Mouse (Mus musculus) hindbrain, embryonic 16.5 days (tissue): Measurements from ENCODE around the gene Ppil4. TPM values are rescaled to one million over a fixed set of nuclear protein-coding genes. Genes with fewer than 3 reads are reported as not detected.

ENCODE experiments used
- ATAC-seq: fragments of 200-750 bp; cut with Nextera tagmentation; 2 replicates; pipeline ENCODE4 v1.8.0; 2017; ENCODE audit warnings: moderate TSS enrichment, moderate library complexity
- H3K27ac ChIP-seq: fragments of 300-500 bp; sonication (generic); 2 replicates; pipeline ENCODE4 v1.5.1; 2014; ENCODE audit warnings: low read depth, mild to moderate bottlenecking, control low read depth, low read length, moderate library complexity
- H3K27me3 ChIP-seq: fragments of 300-500 bp; sonication (generic); replicated peaks from 2 replicates; pipeline ENCODE4 v1.6.1; 2014; ENCODE audit warnings: low read length; ENCODE audit not compliant: control insufficient read depth, insufficient read depth
- H3K36me3 ChIP-seq: fragments of 300-500 bp; sonication (generic); 2 replicates; pipeline ENCODE4 v1.6.1; 2014; ENCODE audit warnings: mild to moderate bottlenecking, low read length, moderate library complexity, mixed read lengths; ENCODE audit not compliant: control insufficient read depth, insufficient read depth
- H3K4me1 ChIP-seq: fragments of 300-500 bp; sonication (generic); 2 replicates; pipeline ENCODE4 v1.6.1; 2014; ENCODE audit warnings: low read depth, low read length; ENCODE audit not compliant: control insufficient read depth, insufficient read depth
- H3K4me2 ChIP-seq: fragments of 300-500 bp; sonication (generic); 2 replicates; pipeline ENCODE4 v1.6.1; 2014; ENCODE audit warnings: mild to moderate bottlenecking, low read length, control low read depth, moderate library complexity
- H3K4me3 ChIP-seq: fragments of 300-500 bp; sonication (generic); 2 replicates; pipeline ENCODE4 v1.5.1; 2014; ENCODE audit warnings: mild to moderate bottlenecking, low read length, control low read depth, moderate library complexity
- H3K9ac ChIP-seq: fragments of 300-500 bp; sonication (generic); 2 replicates; pipeline ENCODE4 v1.6.1; 2014; ENCODE audit warnings: low read depth, mild to moderate bottlenecking, control low read depth, low read length, moderate library complexity
- H3K9me3 ChIP-seq: fragments of 300-500 bp; sonication (generic); 2 replicates; pipeline ENCODE4 v1.6.1; 2014; ENCODE audit warnings: mild to moderate bottlenecking, low read length, moderate library complexity; ENCODE audit not compliant: control insufficient read depth
- WGBS: fragments of 180-500 bp; shearing (Covaris S2); extraction: QIAGEN DNeasy Blood & Tissue Kit; methylation state at CpG from one replicate; pipeline ENCODE4 v1.1.7; 2014; 5-methylcytosine and 5-hydroxymethylcytosine counted together
- polyA plus RNA-seq: library from polyadenylated mRNA; unstranded; fragments of >200 nt; fragmentation: Nextera tagmentation; extraction: Ambion mirVana; gene quantifications from 2 replicates; pipeline ENCODE4 v1.2.1, GENCODE M21; 2015

Gene Ppil4
- polyA plus RNA-seq, 1 experiment from 2014 or later = 42.8 TPM

GRCm38 (mm10) chr10:7863411-7863810 is 70.7 kb downstream of the Ppil4 start:
- no peak overlapping the region for H3K27ac ChIP-seq
- no peaks in the 10 kb centered on the region for H3K9me3 ChIP-seq
- no peak overlapping the region for H3K9ac ChIP-seq
- WGBS = 94% methylated on average over 6 of the region's 6 CpGs
- peaks cover 6% of the 10 kb centered on the region for H3K4me1 ChIP-seq
- no peak overlapping the region for H3K4me3 ChIP-seq
- no peak overlapping the region for H3K4me2 ChIP-seq
- H3K27me3 ChIP-seq = peaks cover 6% of the 10 kb centered on the region
- H3K36me3 ChIP-seq = no peaks in the 10 kb centered on the region
- ATAC-seq = no peak

- Histone ChIP-seq H3K36me3 (no peaks in the 10 kb centered on the region), H3K9me3 (no peaks in the 10 kb centered on the region), H3K27me3 (peaks cover 6% of the 10 kb centered on the region), H3K9ac (no peak overlapping the region), H3K27ac (no peak overlapping the region), H3K4me3 (no peak overlapping the region), H3K4me2 (no peak overlapping the region), H3K4me1 (peaks cover 6% of the 10 kb centered on the region)
- 74% methylated on average over 6 of the region's 6 CpGs for WGBS
- ATAC-seq = no peak
Observed at GRCm38 (mm10) chr10:7864184-7864583, 71.5 kb downstream of the Ppil4 start.

- peaks cover 6% of the 10 kb centered on the region for H3K27me3 ChIP-seq
- H3K27ac ChIP-seq = no peak overlapping the region
- no peak overlapping the region for H3K4me3 ChIP-seq
- H3K36me3 ChIP-seq = no peaks in the 10 kb centered on the region
- H3K4me2 ChIP-seq = no peak overlapping the region
- no peak overlapping the region for H3K9ac ChIP-seq
- 75% methylated on average over 3 of the region's 3 CpGs for WGBS
- H3K4me1 ChIP-seq = peaks cover 6% of the 10 kb centered on the region
- H3K9me3 ChIP-seq = no peaks in the 10 kb centered on the region
- no peak for ATAC-seq
Observed at GRCm38 (mm10) chr10:7864806-7865205, 72.1 kb downstream of the Ppil4 start.

- peak overlapping the region; percentile 42 for H3K4me3 ChIP-seq
- peaks cover 6% of the 10 kb centered on the region for H3K27me3 ChIP-seq
- no peaks in the 10 kb centered on the region for H3K36me3 ChIP-seq
- peaks cover 6% of the 10 kb centered on the region for H3K4me1 ChIP-seq
- no peaks in the 10 kb centered on the region for H3K9me3 ChIP-seq
- peak; percentile 56; the same call in 1 of the 2 replicates for ATAC-seq
- 18% methylated on average over 50 of the region's 50 CpGs for WGBS
- peak overlapping the region; percentile 66 for H3K9ac ChIP-seq
- peak overlapping the region; percentile 74 for H3K4me2 ChIP-seq
- no peak overlapping the region for H3K27ac ChIP-seq
Observed at GRCm38 (mm10) chr10:7866762-7867665, 74.3 kb downstream of the Ppil4 start.

- Histone ChIP-seq H3K36me3 (no peaks in the 10 kb centered on the region), H3K27me3 (peaks cover 6% of the 10 kb centered on the region), H3K4me3 (peak overlapping the region; percentile 42), H3K4me1 (peaks cover 6% of the 10 kb centered on the region), H3K27ac (no peak overlapping the region), H3K4me2 (peak overlapping the region; percentile 74), H3K9me3 (no peaks in the 10 kb centered on the region), H3K9ac (peak overlapping the region; percentile 66)
- WGBS = 17% methylated on average over 20 of the region's 21 CpGs
- peak; percentile 38; the same call in 1 of the 2 replicates for ATAC-seq
Observed at GRCm38 (mm10) chr10:7867666-7868030, 75.0 kb downstream of the Ppil4 start.

GRCm38 (mm10) chr10:7869746-7870145 is 77.1 kb downstream of the Ppil4 start:
- Histone ChIP-seq H3K27ac (no peak overlapping the region), H3K4me3 (no peak overlapping the region), H3K9ac (no peak overlapping the region), H3K4me2 (no peak overlapping the region), H3K4me1 (peaks cover 6% of the 10 kb centered on the region), H3K9me3 (no peaks in the 10 kb centered on the region), H3K36me3 (no peaks in the 10 kb centered on the region), H3K27me3 (peaks cover 6% of the 10 kb centered on the region)
- ATAC-seq = no peak
- 57% methylated on average over 8 of the region's 8 CpGs for WGBS

GRCm38 (mm10) chr10:7870571-7871315 is 78.1 kb downstream of the Ppil4 start:
- no peak overlapping the region for H3K4me3 ChIP-seq
- peaks cover 6% of the 10 kb centered on the region for H3K4me1 ChIP-seq
- no peak for ATAC-seq
- H3K27me3 ChIP-seq = peaks cover 6% of the 10 kb centered on the region
- H3K9ac ChIP-seq = no peak overlapping the region
- H3K9me3 ChIP-seq = no peaks in the 10 kb centered on the region
- H3K27ac ChIP-seq = no peak overlapping the region
- WGBS = 66% methylated on average over 11 of the region's 11 CpGs
- no peak overlapping the region for H3K4me2 ChIP-seq
- H3K36me3 ChIP-seq = no peaks in the 10 kb centered on the region

- no peak overlapping the region for H3K27ac ChIP-seq
- no peak for ATAC-seq
- WGBS = 87% methylated on average over 5 of the region's 5 CpGs
- peaks cover 6% of the 10 kb centered on the region for H3K4me1 ChIP-seq
- no peak overlapping the region for H3K9ac ChIP-seq
- H3K4me3 ChIP-seq = no peak overlapping the region
- H3K9me3 ChIP-seq = no peaks in the 10 kb centered on the region
- H3K4me2 ChIP-seq = no peak overlapping the region
- H3K27me3 ChIP-seq = peaks cover 5% of the 10 kb centered on the region
- H3K36me3 ChIP-seq = no peaks in the 10 kb centered on the region
Observed at GRCm38 (mm10) chr10:7871381-7872020, 78.8 kb downstream of the Ppil4 start.
